Mouse (Mus musculus): ENCODE results near the gene Olfr1188.

DNA sequence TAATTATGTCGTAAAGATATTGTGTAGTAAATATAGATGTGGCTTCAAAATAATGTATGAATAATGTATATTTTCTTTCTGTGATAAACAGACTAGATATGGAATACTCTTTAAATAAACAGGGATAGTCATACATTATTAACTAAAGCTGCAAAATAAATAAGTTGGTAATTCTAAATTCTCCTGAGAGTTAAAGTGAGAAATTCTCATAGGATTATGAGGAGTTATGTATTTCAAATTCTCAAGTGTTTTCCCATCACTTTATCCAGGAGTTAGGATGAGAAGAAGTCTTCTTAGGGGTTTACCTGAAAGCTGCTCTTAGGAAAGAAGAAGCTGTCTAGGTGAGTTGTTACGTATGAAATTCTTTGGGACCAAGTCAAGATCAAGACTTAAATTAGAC is at the start of gene Olfr1188:
- no peak for TF ChIP-seq CTCF (IDR thresholded peaks at IDR 0.05; ENCODE audit: low read depth, low read length)
- TF ChIP-seq POLR2A (IDR thresholded peaks at IDR 0.05; ENCODE audit: borderline replicate concordance, low read depth, low read length), result no peak
